Mouse (Mus musculus) lung, embryonic 15.5 days (tissue): ENCODE results near the gene Atp6v1a. TPM values are rescaled to one million over a fixed set of nuclear protein-coding genes. Genes with fewer than 3 reads are reported as not detected.

Source experiments
- ATAC-seq: fragments of 200-750 bp; cut with Nextera tagmentation; 2 replicates; pipeline ENCODE4 v1.8.0; 2017; ENCODE audit warnings: moderate number of reproducible peaks, borderline replicate concordance; ENCODE audit not compliant: low FRiP score, low TSS enrichment; ENCODE audit errors: extremely low read depth
- H3K27ac ChIP-seq: fragments of 300-500 bp; sonication (generic); 2 replicates; pipeline ENCODE4 v1.5.1; 2015; ENCODE audit warnings: moderate library complexity, mild to moderate bottlenecking, inconsistent platforms
- H3K27me3 ChIP-seq: fragments of 300-500 bp; sonication (generic); 2 replicates; pipeline ENCODE4 v1.6.1; 2015; ENCODE audit warnings: inconsistent platforms
- H3K36me3 ChIP-seq: fragments of 300-500 bp; sonication (generic); 2 replicates; pipeline ENCODE4 v1.6.1; 2015; ENCODE audit warnings: inconsistent platforms
- H3K4me1 ChIP-seq: fragments of 300-500 bp; sonication (generic); 2 replicates; pipeline ENCODE4 v1.6.1; 2015; ENCODE audit warnings: inconsistent platforms
- H3K4me2 ChIP-seq: fragments of 300-500 bp; sonication (generic); 2 replicates; pipeline ENCODE4 v1.6.1; 2015; ENCODE audit warnings: inconsistent platforms, mild to moderate bottlenecking, moderate library complexity
- H3K4me3 ChIP-seq: fragments of 300-500 bp; sonication (generic); 2 replicates; pipeline ENCODE4 v1.5.1; 2015; ENCODE audit warnings: mild to moderate bottlenecking, inconsistent platforms
- H3K9ac ChIP-seq: fragments of 300-500 bp; sonication (generic); 2 replicates; pipeline ENCODE4 v1.6.1; 2015; ENCODE audit warnings: inconsistent platforms
- H3K9me3 ChIP-seq: fragments of 300-500 bp; sonication (generic); 2 replicates; pipeline ENCODE4 v1.6.1; 2016; ENCODE audit warnings: inconsistent platforms
- WGBS: fragments of 180-500 bp; shearing (Covaris S2); methylation state at CpG from one replicate; pipeline ENCODE4 v1.1.7; 2015; 5-methylcytosine and 5-hydroxymethylcytosine counted together
- polyA plus RNA-seq: library from polyadenylated mRNA; unstranded; fragments of >200 nt; fragmentation: Nextera tagmentation; extraction: Ambion mirVana; gene quantifications from 2 replicates; pipeline ENCODE4 v1.2.1, GENCODE M21; 2015

Atp6v1a gene
- polyA plus RNA-seq: 49.6 and 51.3 TPM in 2 replicates

DNA sequence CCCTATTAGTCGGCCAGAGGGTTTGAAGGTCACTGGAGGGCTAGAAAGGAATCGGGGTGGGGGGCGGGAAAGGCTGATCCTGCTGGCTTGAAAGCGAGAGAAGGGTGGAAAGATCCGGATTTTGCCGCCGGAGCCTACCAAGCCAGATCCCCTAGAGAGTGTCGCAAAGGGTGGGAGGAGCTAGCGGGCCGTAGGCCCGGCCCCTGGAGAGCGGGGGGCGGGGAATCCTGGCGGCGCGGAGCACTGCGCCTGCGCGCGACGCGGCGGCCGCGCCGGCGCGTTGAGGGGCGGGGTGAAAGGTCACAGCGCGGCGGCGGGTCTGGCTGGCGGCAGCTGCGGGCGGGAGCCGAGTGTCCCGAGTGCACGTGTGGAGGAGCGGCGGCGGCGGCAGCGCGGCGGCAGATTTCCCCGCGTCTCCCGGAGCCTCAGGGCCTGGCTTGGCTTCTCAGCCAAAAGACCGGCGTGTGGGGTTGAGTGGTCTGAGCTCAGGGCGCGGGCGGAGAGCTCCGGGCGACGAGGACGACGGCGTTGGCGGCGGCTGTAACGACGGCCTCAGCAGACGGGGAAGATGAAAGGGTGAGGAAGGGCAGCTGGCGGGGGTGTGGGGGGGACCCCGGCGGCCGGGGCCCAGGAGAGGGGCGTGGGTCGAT is at the start of gene Atp6v1a, which contains the start of gene Naa50:
Gene Atp6v1a, minus strand, starts transcription at position 170 of the 650 bp plus-strand sequence.
Gene Naa50, plus strand, starts transcription at position 295 of the 650 bp plus-strand sequence.
- Histone ChIP-seq H3K9me3 (no peaks in the 10 kb centered on the region), H3K27me3 (no peaks in the 10 kb centered on the region), H3K36me3 (no peaks in the 10 kb centered on the region), H3K9ac (peak within 1 kb of the TSS; percentile 92), H3K4me1 (peaks cover 14% of the 10 kb centered on the region), H3K4me2 (peak within 1 kb of the TSS; percentile 66), H3K4me3 (peak within 1 kb of the TSS; percentile 100), H3K27ac (peak within 1 kb of the TSS; percentile 100)
- peak; percentile 86 for ATAC-seq
- WGBS: under 1% methylated on average over 69 of the region's 71 CpGs

DNA sequence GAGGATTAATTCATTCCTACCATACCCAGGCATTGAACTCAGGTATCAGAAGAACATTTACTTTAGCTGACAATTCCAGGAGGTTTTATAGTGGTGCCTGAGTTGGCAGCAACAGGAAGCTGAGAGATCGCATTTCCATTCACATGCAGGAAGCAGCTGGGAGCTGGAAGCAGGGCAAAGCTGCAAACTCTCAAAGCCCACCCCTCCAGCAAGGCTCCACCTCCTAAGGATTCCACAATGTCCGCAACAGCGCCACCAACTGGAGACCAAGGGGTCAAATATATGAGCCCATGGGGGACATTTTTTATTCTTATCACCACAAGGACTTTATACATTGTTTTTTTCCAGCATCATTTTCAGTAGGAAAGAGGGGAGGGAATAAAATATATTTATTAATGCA is 49.3 kb upstream of the Atp6v1a start:
- no peak overlapping the region for H3K4me2 ChIP-seq
- no peak overlapping the region for H3K9ac ChIP-seq
- H3K4me1 ChIP-seq: peaks cover 3% of the 10 kb centered on the region; the same call in 1 of the 2 replicates
- ATAC-seq: no peak
- H3K4me3 ChIP-seq: no peak overlapping the region
- H3K27me3 ChIP-seq: no peaks in the 10 kb centered on the region
- 0 out of 2 replicates have a peak, but pooled peaks cover 3% of the 10 kb centered on the region for H3K36me3 ChIP-seq
- 80% methylated on average over 3 of the region's 3 CpGs for WGBS
- peaks cover 3% of the 10 kb centered on the region; the same call in 1 of the 2 replicates for H3K9me3 ChIP-seq
- no peak overlapping the region for H3K27ac ChIP-seq

DNA sequence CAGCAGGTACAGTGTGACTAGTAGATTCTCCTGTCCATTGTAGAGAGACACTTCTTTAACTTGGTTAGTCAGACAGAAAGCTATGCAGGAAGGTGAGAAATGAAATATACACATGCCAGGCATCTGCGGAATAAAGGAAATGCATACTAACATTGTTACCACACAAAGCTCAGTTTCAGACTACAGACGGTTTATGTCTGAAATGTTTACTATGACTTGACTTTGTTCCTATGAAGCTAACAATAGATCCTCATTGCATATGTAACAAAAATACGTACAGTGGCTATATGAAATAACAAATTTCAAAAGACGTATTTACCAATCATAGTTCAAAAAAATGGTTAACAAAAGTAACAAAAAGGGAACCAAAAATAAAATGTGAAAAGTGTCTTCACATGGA is 47.7 kb upstream of the Atp6v1a start:
- H3K9ac ChIP-seq: no peak overlapping the region
- peaks cover 3% of the 10 kb centered on the region; the same call in 1 of the 2 replicates for H3K4me1 ChIP-seq
- no peak overlapping the region for H3K4me2 ChIP-seq
- no peak overlapping the region for H3K27ac ChIP-seq
- no peak for ATAC-seq
- 0 out of 2 replicates have a peak, but pooled peaks cover 3% of the 10 kb centered on the region for H3K36me3 ChIP-seq
- H3K4me3 ChIP-seq: no peak overlapping the region
- 83% methylated on average over 4 of the region's 4 CpGs for WGBS
- no peaks in the 10 kb centered on the region for H3K27me3 ChIP-seq
- peaks cover 3% of the 10 kb centered on the region; the same call in 1 of the 2 replicates for H3K9me3 ChIP-seq

DNA sequence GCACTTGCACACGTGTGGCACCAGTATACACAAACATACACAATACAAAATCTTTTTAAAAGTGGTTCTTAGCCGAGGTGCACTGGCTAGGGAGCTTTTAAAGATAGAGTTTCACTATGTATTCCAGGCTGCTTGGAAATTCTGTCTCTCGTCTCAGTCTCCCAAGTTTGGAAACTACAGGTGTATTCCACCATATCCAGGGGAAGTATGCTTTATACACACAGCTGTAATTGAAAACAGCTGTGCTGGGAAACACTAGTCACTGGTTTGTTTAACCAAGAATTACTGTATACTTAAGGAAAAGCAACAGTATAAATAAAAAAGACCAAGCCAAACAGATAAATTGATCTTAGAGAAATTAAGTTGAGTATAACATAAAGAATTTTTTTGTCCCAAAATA is 45.3 kb upstream of the Atp6v1a start:
- H3K4me1 ChIP-seq: no peaks in the 10 kb centered on the region
- H3K27me3 ChIP-seq: no peaks in the 10 kb centered on the region
- no peak overlapping the region for H3K27ac ChIP-seq
- H3K4me3 ChIP-seq: no peak overlapping the region
- H3K9ac ChIP-seq: no peak overlapping the region
- H3K4me2 ChIP-seq: no peak overlapping the region
- no peak for ATAC-seq
- H3K9me3 ChIP-seq: peaks cover 3% of the 10 kb centered on the region; the same call in 1 of the 2 replicates
- H3K36me3 ChIP-seq: 0 out of 2 replicates have a peak, but pooled peaks cover 3% of the 10 kb centered on the region
- WGBS: 65% methylated on average over 3 of the region's 3 CpGs

DNA sequence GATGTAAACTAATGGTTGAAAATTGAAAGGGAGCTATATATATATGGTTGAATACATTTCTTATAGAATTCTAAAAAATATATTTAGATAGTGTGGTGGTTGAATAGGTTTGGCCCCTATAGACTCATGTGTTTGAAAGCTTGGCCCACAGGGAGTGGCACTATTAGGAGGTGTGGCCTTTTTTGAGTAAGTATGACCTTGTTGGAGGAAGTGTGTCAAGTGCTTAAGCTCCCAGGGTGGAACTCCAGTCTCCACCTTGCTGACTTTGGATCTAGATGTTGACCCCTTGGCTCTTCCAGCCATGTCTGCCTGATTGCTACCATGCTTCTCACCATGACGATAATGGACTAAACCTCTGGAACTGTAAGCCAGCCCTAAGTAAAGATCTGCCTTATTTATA is 43.1 kb upstream of the Atp6v1a start:
- 95% methylated on average over 1 of the region's 1 CpGs for WGBS
- Histone ChIP-seq H3K27ac (no peak overlapping the region), H3K27me3 (no peaks in the 10 kb centered on the region), H3K4me1 (no peaks in the 10 kb centered on the region), H3K9me3 (no peaks in the 10 kb centered on the region), H3K4me3 (no peak overlapping the region), H3K4me2 (no peak overlapping the region), H3K9ac (no peak overlapping the region), H3K36me3 (no peaks in the 10 kb centered on the region)
- ATAC-seq: no peak

DNA sequence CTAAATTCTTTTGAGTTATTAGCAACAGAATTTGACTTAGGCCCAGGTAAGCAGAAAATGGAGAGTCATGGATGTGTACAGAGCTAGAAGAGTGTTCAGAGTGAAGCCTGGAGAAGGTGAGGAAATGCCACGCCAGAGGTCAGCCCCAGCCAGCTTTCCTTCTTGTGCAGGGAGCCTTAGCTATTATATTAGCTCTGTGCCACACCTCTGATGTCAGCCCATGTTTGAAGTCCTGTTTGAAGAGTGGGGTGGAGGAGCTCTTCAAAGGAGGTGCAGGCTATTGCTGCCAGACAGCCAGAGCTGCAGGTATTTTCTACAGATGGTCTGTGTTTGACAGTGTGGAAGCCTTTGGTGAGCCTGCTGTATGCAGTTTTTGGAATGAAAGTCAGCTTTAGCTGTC is 39.0 kb upstream of the Atp6v1a start:
- peak; percentile 52; the same call in 1 of the 2 replicates for ATAC-seq
- H3K9ac ChIP-seq: no peak overlapping the region
- 59% methylated on average over 1 of the region's 1 CpGs for WGBS
- no peaks in the 10 kb centered on the region for H3K9me3 ChIP-seq
- no peak overlapping the region for H3K4me3 ChIP-seq
- H3K36me3 ChIP-seq: no peaks in the 10 kb centered on the region
- peak overlapping the region; percentile 48; the same call in 1 of the 2 replicates for H3K27ac ChIP-seq
- no peaks in the 10 kb centered on the region for H3K27me3 ChIP-seq
- no peak overlapping the region for H3K4me2 ChIP-seq
- peaks cover 12% of the 10 kb centered on the region for H3K4me1 ChIP-seq

DNA sequence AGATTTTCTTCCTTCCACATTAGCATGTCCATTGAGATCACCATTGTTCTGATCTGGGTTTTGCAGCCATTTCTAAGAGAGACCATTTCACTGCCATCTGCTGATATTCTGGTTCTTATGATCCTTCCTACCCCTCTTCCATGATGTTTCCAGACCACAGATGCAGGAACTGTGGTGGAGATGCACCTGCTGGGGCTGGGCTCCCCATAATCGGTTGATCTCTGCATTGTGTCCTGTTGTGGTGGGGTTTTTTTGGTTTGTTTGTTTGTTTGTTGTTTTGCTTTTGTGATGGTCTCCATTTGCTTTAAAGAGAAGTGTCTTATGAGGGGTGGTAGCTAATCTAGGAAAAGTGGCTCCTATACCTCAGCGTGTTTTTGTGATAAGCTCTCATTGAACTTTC is 37.0 kb upstream of the Atp6v1a start:
- no peaks in the 10 kb centered on the region for H3K27me3 ChIP-seq
- H3K4me1 ChIP-seq: peaks cover 16% of the 10 kb centered on the region
- no peak for ATAC-seq
- no peak overlapping the region for H3K4me3 ChIP-seq
- no peaks in the 10 kb centered on the region for H3K36me3 ChIP-seq
- no peak overlapping the region for H3K4me2 ChIP-seq
- 90% methylated on average over 2 of the region's 2 CpGs for WGBS
- no peaks in the 10 kb centered on the region for H3K9me3 ChIP-seq
- H3K27ac ChIP-seq: no peak overlapping the region
- no peak overlapping the region for H3K9ac ChIP-seq

DNA sequence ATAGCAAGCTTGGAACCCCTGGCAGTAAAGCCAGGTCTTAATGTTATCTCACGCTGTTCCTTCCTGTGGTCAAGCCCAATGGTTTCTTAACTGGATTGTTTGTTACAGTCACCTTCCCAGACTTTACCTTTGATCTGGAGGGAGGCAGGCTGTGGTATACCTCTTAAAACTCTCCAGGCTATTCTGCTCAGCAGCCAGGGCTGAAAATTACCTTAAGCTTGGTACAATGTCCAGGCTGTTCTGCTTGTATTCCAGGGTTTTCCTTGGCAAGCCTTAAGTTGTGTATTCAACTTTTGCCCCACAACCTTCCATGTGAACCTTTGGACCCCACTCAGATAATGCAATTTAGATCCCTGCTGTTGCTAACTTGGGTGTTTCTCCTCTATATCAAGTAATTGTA is 35.5 kb upstream of the Atp6v1a start:
- no peaks in the 10 kb centered on the region for H3K9me3 ChIP-seq
- no peak overlapping the region for H3K4me3 ChIP-seq
- no peak overlapping the region for H3K9ac ChIP-seq
- 68% methylated on average over 1 of the region's 1 CpGs for WGBS
- H3K4me1 ChIP-seq: peaks cover 16% of the 10 kb centered on the region
- H3K36me3 ChIP-seq: no peaks in the 10 kb centered on the region
- H3K4me2 ChIP-seq: no peak overlapping the region
- no peak for ATAC-seq
- no peaks in the 10 kb centered on the region for H3K27me3 ChIP-seq
- H3K27ac ChIP-seq: no peak overlapping the region

DNA sequence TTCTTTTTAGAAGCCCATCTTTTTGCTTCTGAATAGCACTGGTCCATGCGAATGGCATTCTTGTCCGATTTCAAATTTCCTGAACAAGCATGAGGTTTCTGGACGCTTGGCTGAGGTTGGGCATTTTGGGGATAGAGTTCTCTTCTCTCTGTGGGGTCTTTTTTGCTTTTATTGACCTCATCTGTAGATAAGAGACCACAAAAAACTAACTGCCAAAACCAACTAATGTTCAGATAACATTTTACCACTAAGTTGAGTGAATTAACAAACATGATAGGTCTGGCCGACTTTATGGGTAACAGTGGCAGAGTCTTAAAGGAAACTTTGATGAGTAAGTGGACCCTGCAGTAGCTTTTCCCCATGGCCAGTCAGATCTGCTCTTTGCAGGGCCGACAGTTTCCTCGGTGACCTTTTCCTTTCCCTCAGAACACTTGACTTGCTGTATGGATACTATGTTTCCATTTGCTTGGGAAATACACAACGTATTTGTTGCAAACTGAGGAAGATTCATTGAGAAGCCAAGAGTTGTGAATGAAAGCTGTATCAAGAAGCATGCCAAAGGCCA is 34.5 kb upstream of the Atp6v1a start:
- peak overlapping the region; percentile 86 for H3K4me3 ChIP-seq
- WGBS: 8% methylated on average over 7 of the region's 7 CpGs
- H3K9me3 ChIP-seq: no peaks in the 10 kb centered on the region
- H3K9ac ChIP-seq: peak overlapping the region; percentile 95
- H3K27me3 ChIP-seq: no peaks in the 10 kb centered on the region
- peak overlapping the region; percentile 54 for H3K4me2 ChIP-seq
- ATAC-seq: no peak
- H3K4me1 ChIP-seq: peaks cover 16% of the 10 kb centered on the region
- peak overlapping the region; percentile 96 for H3K27ac ChIP-seq
- no peaks in the 10 kb centered on the region for H3K36me3 ChIP-seq

DNA sequence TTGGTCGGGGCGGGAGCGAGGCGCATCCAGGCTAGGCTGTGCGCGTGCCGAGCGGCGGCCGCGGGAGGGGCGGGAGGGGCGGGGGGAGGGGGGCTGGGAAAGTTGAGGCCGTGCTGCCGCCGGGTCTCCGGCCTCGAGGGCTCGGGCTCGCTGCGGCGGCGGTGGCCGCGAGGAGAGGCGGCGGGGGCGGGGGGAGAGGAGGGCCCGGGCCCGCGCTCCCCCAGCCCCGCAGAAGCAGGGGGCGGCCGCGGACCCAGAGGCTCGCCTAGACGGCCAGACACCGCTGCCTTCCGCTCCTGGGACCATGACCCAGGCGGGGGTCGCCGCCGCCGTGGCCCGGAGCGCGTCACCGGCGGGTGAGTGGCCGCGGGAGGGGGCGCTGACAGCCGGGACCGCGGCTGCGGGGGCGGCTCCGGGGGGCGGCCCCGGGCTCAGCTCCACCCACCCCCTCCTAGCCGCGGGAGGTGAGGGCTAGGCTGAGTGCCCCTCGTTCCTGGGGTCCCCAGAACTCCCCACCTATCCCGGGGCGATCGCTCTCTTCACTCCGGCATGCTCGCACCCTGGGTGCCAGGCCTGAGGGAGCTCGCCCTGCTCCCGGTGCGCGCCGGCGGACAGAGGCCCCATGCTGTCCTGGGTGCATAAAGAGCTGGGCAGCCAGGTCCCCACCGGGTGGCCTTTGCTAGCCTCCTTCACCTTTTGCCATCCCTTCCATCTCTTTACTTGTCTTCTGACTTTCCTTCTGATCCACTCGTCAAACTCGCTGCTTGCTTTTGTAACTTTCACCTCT is 33.8 kb upstream of the Atp6v1a start, which contains the start of gene Usf3:
Gene Usf3, plus strand, starts transcription at position 92 of the 787 bp plus-strand sequence.
- H3K9ac ChIP-seq: peak within 1 kb of the TSS; percentile 95
- H3K4me1 ChIP-seq: peaks cover 16% of the 10 kb centered on the region
- H3K27ac ChIP-seq: peak within 1 kb of the TSS; percentile 96
- H3K4me2 ChIP-seq: peak within 1 kb of the TSS; percentile 79
- no peaks in the 10 kb centered on the region for H3K9me3 ChIP-seq
- H3K27me3 ChIP-seq: no peaks in the 10 kb centered on the region
- H3K36me3 ChIP-seq: no peaks in the 10 kb centered on the region
- ATAC-seq: peak; percentile 81
- 0% methylated on average over 32 of the region's 77 CpGs for WGBS
- H3K4me3 ChIP-seq: peak within 1 kb of the TSS; percentile 86

DNA sequence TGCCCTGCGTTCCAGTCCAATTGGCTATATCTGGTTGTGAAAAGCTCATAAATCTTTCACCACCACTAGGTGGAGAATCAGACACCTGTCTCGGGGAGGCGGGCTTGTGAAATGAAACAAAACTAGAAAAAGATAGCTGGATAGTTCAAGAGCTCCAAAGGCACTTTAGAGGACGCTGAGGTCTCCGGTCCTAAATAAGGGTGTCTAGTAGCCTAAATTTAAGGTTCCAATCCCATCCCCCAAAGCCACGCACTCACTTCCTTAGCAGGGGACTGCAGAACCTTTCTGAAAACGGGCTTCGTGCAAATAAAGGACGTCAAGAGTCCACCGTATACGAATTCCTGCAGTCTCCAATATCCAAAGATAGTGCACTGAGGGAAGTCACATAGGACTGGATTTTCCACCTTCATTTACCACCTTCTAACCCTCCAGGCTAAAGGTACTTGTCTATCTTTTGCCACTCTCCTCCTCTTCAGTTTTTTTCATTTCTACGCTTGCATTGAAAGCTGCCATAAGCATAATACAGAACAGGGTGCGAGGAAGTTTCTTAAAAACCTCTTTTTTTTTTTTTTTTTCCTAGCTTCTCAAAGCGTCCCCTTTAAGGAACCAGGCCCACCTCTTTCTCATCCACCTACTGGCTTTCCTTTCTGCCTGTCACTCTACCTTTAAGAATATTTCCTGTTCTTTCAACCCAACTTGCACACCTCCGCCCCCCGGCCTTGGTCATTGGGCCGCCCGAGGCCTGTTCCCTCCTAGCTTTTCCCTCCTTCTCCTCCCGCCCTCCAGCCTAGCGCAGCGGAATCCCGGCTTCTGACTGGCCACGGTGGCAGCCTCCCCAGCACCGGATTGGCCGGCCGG is 33.0 kb upstream of the Atp6v1a start:
- Histone ChIP-seq H3K27ac (peak overlapping the region; percentile 93), H3K4me2 (peak overlapping the region; percentile 79), H3K4me1 (peaks cover 16% of the 10 kb centered on the region), H3K9me3 (no peaks in the 10 kb centered on the region), H3K36me3 (no peaks in the 10 kb centered on the region), H3K4me3 (peak overlapping the region; percentile 86), H3K27me3 (no peaks in the 10 kb centered on the region), H3K9ac (peak overlapping the region; percentile 53)
- ATAC-seq: peak; percentile 100
- 0% methylated on average over 26 of the region's 26 CpGs for WGBS
